Mouse (Mus musculus) ES-E14 (cell line): ENCODE results near the gene Errfi1. TPM values are rescaled to one million over a fixed set of nuclear protein-coding genes. Genes with fewer than 3 reads are reported as not detected.

Experiments
- DNase-seq: peaks from one replicate; pipeline ENCODE4 v3.0.0-alpha.2; 2013; ENCODE audit warnings: low read depth, low spot score
- H3K27ac ChIP-seq: 2 replicates; pipeline ENCODE4 v1.5.1; 2012; ENCODE audit warnings: low read depth, mild to moderate bottlenecking, low read length, moderate library complexity, mixed read lengths; ENCODE audit not compliant: poor library complexity, insufficient read depth, severe bottlenecking
- H3K36me3 ChIP-seq: 2 replicates; pipeline ENCODE4 v1.6.1; 2012; ENCODE audit warnings: mild to moderate bottlenecking, low read length, moderate library complexity, mixed read lengths; ENCODE audit not compliant: control insufficient read depth, poor library complexity, insufficient read depth, severe bottlenecking
- H3K4me1 ChIP-seq, 2 experiments: fragments of 150-350 bp in 1 of 2; sonication (generic) in 1 of 2; 2 replicates each; pipeline ENCODE4 v1.6.1; 2012; ENCODE audit warnings: low read length in 2 of 2, mild to moderate bottlenecking in 1 of 2, mixed read lengths in 1 of 2; ENCODE audit not compliant: control insufficient read depth in 2 of 2, insufficient read depth in 2 of 2, poor library complexity in 1 of 2
- H3K4me3 ChIP-seq, 2 experiments: fragments of 150-350 bp in 1 of 2; sonication (generic) in 1 of 2; 2 replicates each; pipeline ENCODE4 v1.5.1; 2012; ENCODE audit warnings: low read length in 2 of 2, low read depth in 1 of 2, mild to moderate bottlenecking in 1 of 2, mixed read lengths in 1 of 2; ENCODE audit not compliant: insufficient read depth in 1 of 2, poor library complexity in 1 of 2, severe bottlenecking in 1 of 2
- H3K9ac ChIP-seq: 2 replicates; pipeline ENCODE4 v1.6.1; 2012; ENCODE audit warnings: low read depth, mild to moderate bottlenecking, low read length, mixed read lengths; ENCODE audit not compliant: poor library complexity, insufficient read depth, severe bottlenecking
- H3K9me3 ChIP-seq: fragments of 150-350 bp; sonication (generic); 2 replicates; pipeline ENCODE4 v1.6.1; 2012; ENCODE audit warnings: low read depth, mild to moderate bottlenecking, low read length; ENCODE audit not compliant: control insufficient read depth, insufficient read depth
- CHD2 ChIP-seq: IDR thresholded peaks from 2 replicates; pipeline ENCODE4 v1.6.1; 2014; ENCODE audit warnings: mild to moderate bottlenecking, low read depth, low read length, inconsistent platforms
- HCFC1 ChIP-seq: IDR thresholded peaks from 2 replicates; pipeline ENCODE4 v1.6.1; 2012; ENCODE audit warnings: low read length, inconsistent platforms, borderline replicate concordance; ENCODE audit not compliant: insufficient read depth
- MAFK ChIP-seq: IDR thresholded peaks from 2 replicates; pipeline ENCODE4 v1.6.1; 2014; ENCODE audit warnings: mild to moderate bottlenecking, low read depth, low read length, inconsistent platforms; ENCODE audit not compliant: insufficient read depth
- ZC3H11A ChIP-seq: IDR thresholded peaks from 2 replicates; pipeline ENCODE4 v1.6.1; 2012; ENCODE audit warnings: low read depth, mild to moderate bottlenecking, inconsistent platforms, low read length, borderline replicate concordance
- ZNF384 ChIP-seq: IDR thresholded peaks from 2 replicates; pipeline ENCODE4 v1.6.1; 2012; ENCODE audit warnings: low read depth, low read length, inconsistent platforms
- in situ Hi-C, 2 experiments: fragments of 600-800 bp; cut with MboI; formaldehyde crosslinking; loops; one replicate each; pipeline ENCODE4 v1.15.1; 2025; ENCODE audit warnings: low sequenced_read_pairs in 2 of 2, inconsistent platforms in 1 of 2; ENCODE audit not compliant: unreplicated experiment in 2 of 2
- total RNA-seq: library from RNA; depleted of rRNA; stranded (reverse); fragments of 300-350 nt; gene quantifications from 2 replicates; pipeline ENCODE4 v1.2.3, GENCODE M21; 2012

The Errfi1 gene
- total RNA-seq, 1 experiment, result 38.0 TPM

DNA sequence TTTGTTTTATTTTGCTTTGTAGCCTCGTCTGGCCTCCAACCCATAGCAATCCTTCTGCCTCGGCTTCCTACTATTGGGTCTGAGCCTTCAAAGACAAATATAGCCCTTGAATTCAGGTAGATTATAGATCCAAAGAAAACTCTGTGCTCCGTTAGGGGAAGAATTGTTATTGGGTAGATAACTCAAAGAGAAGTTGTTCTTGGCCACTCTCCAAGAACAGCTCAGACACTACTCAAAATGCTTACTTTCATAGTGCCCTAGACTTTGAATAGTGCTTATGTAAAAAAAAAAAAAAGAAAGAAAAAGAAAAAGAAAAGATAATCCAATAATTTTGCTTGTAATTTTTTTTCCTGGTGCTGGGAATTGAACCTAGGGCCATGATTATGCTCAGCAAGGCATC lies 22.4 kb upstream of the Errfi1 start:
- Histone ChIP-seq H3K9ac (no peak overlapping the region), H3K4me3 (no peak overlapping the region), H3K4me1 (peaks cover 0 to 10% of the 10 kb centered on the region in 2 experiments; a peak in 2 of 4 replicates), H3K9me3 (no peaks in the 10 kb centered on the region), H3K27ac (no peak overlapping the region), H3K36me3 (no peaks in the 10 kb centered on the region)
- no peak for DNase-seq
- no peak for TF ChIP-seq CHD2
- TF ChIP-seq ZC3H11A, result no peak
- no peak for TF ChIP-seq HCFC1
- TF ChIP-seq ZNF384, result no peak
- no peak for TF ChIP-seq MAFK
- in situ Hi-C loops, result no loop called here

DNA sequence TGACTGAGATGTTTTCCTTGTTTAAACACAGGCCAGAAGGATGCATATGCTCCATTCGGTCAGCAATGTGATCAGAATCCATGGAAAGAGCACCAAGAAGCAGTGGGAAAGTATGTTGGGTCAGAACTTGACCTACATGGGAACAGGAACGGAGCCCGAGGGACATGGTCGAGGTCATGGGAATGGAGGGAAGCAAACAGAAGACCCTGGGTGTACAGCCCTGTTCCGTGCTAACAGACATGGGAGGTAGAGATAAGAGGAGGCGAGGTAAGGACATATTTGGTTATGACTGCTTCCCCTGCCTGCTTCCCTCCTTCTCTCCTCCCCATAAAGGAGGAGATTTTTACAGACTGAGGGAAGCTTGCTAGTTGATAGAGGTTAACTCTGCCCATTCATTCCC lies 21.8 kb upstream of the Errfi1 start:
- H3K9ac ChIP-seq, result no peak overlapping the region
- no peak overlapping the region for H3K4me3 ChIP-seq
- no peaks in the 10 kb centered on the region for H3K9me3 ChIP-seq
- no peak for DNase-seq
- in situ Hi-C loops, result no loop called here
- TF ChIP-seq ZC3H11A (no peak), CHD2 (no peak), HCFC1 (no peak), MAFK (no peak)
- H3K36me3 ChIP-seq, result no peaks in the 10 kb centered on the region
- peaks cover 0 to 10% of the 10 kb centered on the region in 2 experiments; a peak in 2 of 4 replicates for H3K4me1 ChIP-seq
- H3K27ac ChIP-seq, result no peak overlapping the region

DNA sequence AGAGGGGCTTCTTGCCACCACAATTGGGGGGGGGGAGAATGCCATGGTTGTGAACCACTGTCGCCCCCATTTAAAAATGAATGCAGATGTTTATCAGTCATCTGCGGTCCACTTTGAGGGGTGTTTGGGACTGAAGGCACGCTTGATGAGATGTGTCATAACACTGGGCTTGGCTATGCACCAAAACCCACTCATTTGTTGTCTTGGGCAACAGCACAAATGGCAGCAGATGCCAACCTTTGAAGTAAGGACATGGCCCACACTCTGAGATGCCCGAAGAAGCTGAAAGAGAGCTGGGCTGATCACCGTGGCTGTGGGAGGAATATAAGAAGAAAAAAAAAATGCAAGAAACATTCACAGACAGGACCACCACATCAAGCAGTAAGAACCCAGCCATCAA lies 18.6 kb upstream of the Errfi1 start:
- Histone ChIP-seq H3K27ac (no peak overlapping the region), H3K36me3 (no peaks in the 10 kb centered on the region), H3K4me3 (no peak overlapping the region), H3K9ac (no peak overlapping the region), H3K9me3 (no peaks in the 10 kb centered on the region), H3K4me1 (peaks cover 0 to 5% of the 10 kb centered on the region in 2 experiments; a peak in 1 of 4 replicates)
- TF ChIP-seq HCFC1, result no peak
- TF ChIP-seq MAFK, result no peak
- TF ChIP-seq CHD2, result no peak
- DNase-seq, result no peak
- in situ Hi-C loops, result no loop called here

DNA sequence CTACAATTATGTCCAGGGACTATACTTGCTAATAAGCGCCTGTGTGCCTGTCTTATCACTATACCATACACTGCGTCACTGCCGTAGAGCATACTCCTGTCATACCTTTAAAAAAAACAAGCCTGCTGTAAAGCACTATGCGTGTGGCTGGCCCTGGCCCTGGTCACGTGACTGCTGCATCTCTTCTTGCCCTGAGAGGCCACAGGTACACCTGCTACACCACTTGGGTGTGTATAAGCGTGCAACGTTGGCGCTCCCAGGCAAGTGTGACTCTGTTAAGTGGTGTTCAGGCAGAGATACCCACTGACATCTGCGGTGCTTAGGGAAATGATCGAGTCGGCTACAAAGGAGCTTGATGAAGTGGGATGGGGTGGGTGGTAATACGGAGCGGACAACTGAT lies 17.5 kb upstream of the Errfi1 start:
- Histone ChIP-seq H3K9me3 (no peaks in the 10 kb centered on the region), H3K36me3 (no peaks in the 10 kb centered on the region), H3K4me3 (no peak overlapping the region), H3K4me1 (peaks cover 0 to 5% of the 10 kb centered on the region in 2 experiments; a peak in 1 of 4 replicates), H3K27ac (no peak overlapping the region), H3K9ac (no peak overlapping the region)
- DNase-seq, result no peak
- TF ChIP-seq HCFC1, result no peak
- TF ChIP-seq ZNF384, result no peak
- TF ChIP-seq ZC3H11A, result no peak
- TF ChIP-seq CHD2, result no peak
- TF ChIP-seq MAFK, result no peak
- in situ Hi-C loops, result no loop called here

DNA sequence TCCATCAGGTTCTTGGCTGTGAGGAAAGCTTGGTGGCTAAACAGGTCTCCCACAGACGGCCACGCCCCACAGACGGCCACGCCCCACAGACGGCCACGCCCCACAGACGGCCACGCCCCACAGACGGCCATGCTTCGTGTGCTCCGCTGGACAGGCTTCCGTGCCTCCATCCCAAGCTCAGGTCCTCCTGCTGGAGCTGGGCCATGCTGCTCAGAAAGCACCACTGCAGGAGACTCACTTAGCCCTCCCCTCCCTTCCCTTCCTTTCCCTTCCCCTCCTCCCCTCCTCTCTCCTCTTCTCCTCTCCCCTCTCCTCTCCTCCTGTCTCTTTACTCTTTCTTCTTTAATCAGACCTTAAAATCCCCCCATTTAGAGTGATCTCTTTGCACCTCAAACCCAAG lies 16.8 kb upstream of the Errfi1 start:
- in situ Hi-C loops, result no loop called here
- TF ChIP-seq HCFC1 (no peak), CHD2 (no peak)
- Histone ChIP-seq H3K9me3 (no peaks in the 10 kb centered on the region), H3K9ac (no peak overlapping the region), H3K4me3 (no peak overlapping the region), H3K27ac (no peak overlapping the region), H3K36me3 (no peaks in the 10 kb centered on the region), H3K4me1 (peaks cover 0 to 5% of the 10 kb centered on the region in 2 experiments; a peak in 1 of 4 replicates)
- DNase-seq, result no peak
